Mouse (Mus musculus) lung, postnatal 0 days (tissue): ENCODE measurements at regions not wholly inside any gene's neighbourhood (a gene's known extent, or its start where the extent isn't known, plus 50 kb on each side); places are given as distances from the start of the nearest gene placed in this dataset.

ENCODE experiments used
- ATAC-seq: fragments of 200-750 bp; cut with Nextera tagmentation; 2 replicates; pipeline ENCODE4 v1.8.0; 2017; ENCODE audit warnings: moderate library complexity
- DNase-seq: peaks from one replicate; pipeline ENCODE4 v3.0.0-alpha.2; 2016; ENCODE audit warnings: low spot score
- H3K27ac ChIP-seq: fragments of 300-500 bp; sonication (generic); 2 replicates; pipeline ENCODE4 v1.5.1; 2014; ENCODE audit warnings: antibody characterized with exemption, mild to moderate bottlenecking, low read length, mixed read lengths
- H3K27me3 ChIP-seq: fragments of 300-500 bp; sonication (generic); replicated peaks from 2 replicates; pipeline ENCODE4 v1.6.1; 2014; ENCODE audit warnings: low read length, mixed read lengths; ENCODE audit not compliant: insufficient read depth
- H3K36me3 ChIP-seq: fragments of 300-500 bp; sonication (generic); 2 replicates; pipeline ENCODE4 v1.6.1; 2014; ENCODE audit warnings: low read length, mixed read lengths; ENCODE audit not compliant: insufficient read depth
- H3K4me1 ChIP-seq: fragments of 300-500 bp; sonication (generic); 2 replicates; pipeline ENCODE4 v1.6.1; 2014; ENCODE audit warnings: antibody characterized with exemption, low read depth, low read length, mixed read lengths; ENCODE audit not compliant: insufficient read depth
- H3K4me2 ChIP-seq: fragments of 300-500 bp; sonication (generic); replicated peaks from 2 replicates; pipeline ENCODE4 v1.6.1; 2014; ENCODE audit warnings: low read depth, mild to moderate bottlenecking, low read length, moderate library complexity, mixed read lengths
- H3K4me3 ChIP-seq: fragments of 300-500 bp; sonication (generic); 2 replicates; pipeline ENCODE4 v1.5.1; 2014; ENCODE audit warnings: low read depth, low read length
- H3K9ac ChIP-seq: fragments of 300-500 bp; sonication (generic); replicated peaks from 2 replicates; pipeline ENCODE4 v1.6.1; 2014; ENCODE audit warnings: low read depth, mild to moderate bottlenecking
- H3K9me3 ChIP-seq: fragments of 300-500 bp; sonication (generic); 2 replicates; pipeline ENCODE4 v1.6.1; 2016; ENCODE audit warnings: low read length, mixed read lengths
- CTCF ChIP-seq: IDR thresholded peaks from 2 replicates; pipeline ENCODE4 v1.5.1; 2016; ENCODE audit warnings: antibody characterized with exemption, mild to moderate bottlenecking
- EP300 ChIP-seq: IDR thresholded peaks from 2 replicates; pipeline ENCODE4 v1.6.1; 2016; ENCODE audit warnings: antibody characterized with exemption, mild to moderate bottlenecking, control low read depth
- WGBS: fragments of 180-500 bp; shearing (Covaris S2); extraction: QIAGEN DNeasy Blood & Tissue Kit; methylation state at CpG from one replicate; pipeline ENCODE4 v1.1.7; 2014; 5-methylcytosine and 5-hydroxymethylcytosine counted together

- Histone ChIP-seq H3K4me3 (no peak overlapping the region), H3K4me2 (no peak overlapping the region), H3K4me1 (no peaks in the 10 kb centered on the region), H3K36me3 (no peaks in the 10 kb centered on the region), H3K27me3 (no peaks in the 10 kb centered on the region), H3K27ac (no peak overlapping the region), H3K9ac (no peak overlapping the region), H3K9me3 (no peaks in the 10 kb centered on the region)
- 60% methylated on average over 2 of the region's 2 CpGs for WGBS
- DNase-seq: no peak
- TF ChIP-seq EP300: no peak
- no peak for TF ChIP-seq CTCF
- ATAC-seq: no peak
Measured at GRCm38 (mm10) chr12:93281816-93282215, 1432.9 kb upstream of the Sel1l start.

- no peak for ATAC-seq
- 70% methylated on average over 2 of the region's 2 CpGs for WGBS
- Histone ChIP-seq H3K27ac (no peak overlapping the region), H3K9me3 (no peaks in the 10 kb centered on the region), H3K4me1 (no peaks in the 10 kb centered on the region), H3K4me3 (no peak overlapping the region), H3K9ac (no peak overlapping the region), H3K27me3 (no peaks in the 10 kb centered on the region), H3K36me3 (no peaks in the 10 kb centered on the region), H3K4me2 (no peak overlapping the region)
- no peak for TF ChIP-seq CTCF
- no peak for TF ChIP-seq EP300
- DNase-seq: no peak
Measured at GRCm38 (mm10) chr12:93273652-93274051, 1424.7 kb upstream of the Sel1l start.

GRCm38 (mm10) chr12:93230237-93230636, 1381.3 kb upstream of the Sel1l start:
- no peaks in the 10 kb centered on the region for H3K27me3 ChIP-seq
- no peaks in the 10 kb centered on the region for H3K9me3 ChIP-seq
- no peak overlapping the region for H3K9ac ChIP-seq
- 63% methylated on average over 3 of the region's 3 CpGs for WGBS
- ATAC-seq: no peak
- no peak overlapping the region for H3K4me2 ChIP-seq
- H3K4me3 ChIP-seq: no peak overlapping the region
- no peak overlapping the region for H3K27ac ChIP-seq
- H3K36me3 ChIP-seq: no peaks in the 10 kb centered on the region
- DNase-seq: no peak
- no peaks in the 10 kb centered on the region for H3K4me1 ChIP-seq
- no peak for TF ChIP-seq EP300
- TF ChIP-seq CTCF: no peak

- 83% methylated on average over 1 of the region's 1 CpGs for WGBS
- H3K4me1 ChIP-seq: no peaks in the 10 kb centered on the region
- no peaks in the 10 kb centered on the region for H3K27me3 ChIP-seq
- no peaks in the 10 kb centered on the region for H3K36me3 ChIP-seq
- no peak for ATAC-seq
- TF ChIP-seq CTCF (no peak), EP300 (no peak)
- DNase-seq: no peak
- H3K9ac ChIP-seq: no peak overlapping the region
- no peak overlapping the region for H3K4me2 ChIP-seq
- H3K9me3 ChIP-seq: no peaks in the 10 kb centered on the region
- no peak overlapping the region for H3K27ac ChIP-seq
- H3K4me3 ChIP-seq: no peak overlapping the region
Measured at GRCm38 (mm10) chr12:93226826-93227225, 1377.9 kb upstream of the Sel1l start.

- H3K9me3 ChIP-seq: no peaks in the 10 kb centered on the region
- no peak overlapping the region for H3K4me3 ChIP-seq
- H3K4me1 ChIP-seq: no peaks in the 10 kb centered on the region
- H3K9ac ChIP-seq: no peak overlapping the region
- ATAC-seq (no peak), DNase-seq (no peak)
- no peak overlapping the region for H3K27ac ChIP-seq
- H3K36me3 ChIP-seq: no peaks in the 10 kb centered on the region
- no peaks in the 10 kb centered on the region for H3K27me3 ChIP-seq
- 79% methylated on average over 6 of the region's 6 CpGs for WGBS
- no peak for TF ChIP-seq EP300
- TF ChIP-seq CTCF: no peak
- no peak overlapping the region for H3K4me2 ChIP-seq
Measured at GRCm38 (mm10) chr12:93221179-93221922, 1372.4 kb upstream of the Sel1l start.

GRCm38 (mm10) chr12:93207596-93207995, 1358.6 kb upstream of the Sel1l start:
- no peak overlapping the region for H3K9ac ChIP-seq
- no peak overlapping the region for H3K4me2 ChIP-seq
- 76% methylated on average over 3 of the region's 3 CpGs for WGBS
- TF ChIP-seq EP300: no peak
- no peak for TF ChIP-seq CTCF
- DNase-seq: no peak
- H3K9me3 ChIP-seq: no peaks in the 10 kb centered on the region
- ATAC-seq: no peak
- H3K36me3 ChIP-seq: no peaks in the 10 kb centered on the region
- no peaks in the 10 kb centered on the region for H3K4me1 ChIP-seq
- no peaks in the 10 kb centered on the region for H3K27me3 ChIP-seq
- no peak overlapping the region for H3K27ac ChIP-seq
- no peak overlapping the region for H3K4me3 ChIP-seq
